Mouse (Mus musculus): ENCODE results near the gene Ssty2. TPM values are rescaled to one million over a fixed set of nuclear protein-coding genes. Genes with fewer than 3 reads are reported as not detected.

Ssty2 gene
- not detected in 2 replicates for polyA plus RNA-seq (2012; ENCODE audit: low replicate concordance)

DNA sequence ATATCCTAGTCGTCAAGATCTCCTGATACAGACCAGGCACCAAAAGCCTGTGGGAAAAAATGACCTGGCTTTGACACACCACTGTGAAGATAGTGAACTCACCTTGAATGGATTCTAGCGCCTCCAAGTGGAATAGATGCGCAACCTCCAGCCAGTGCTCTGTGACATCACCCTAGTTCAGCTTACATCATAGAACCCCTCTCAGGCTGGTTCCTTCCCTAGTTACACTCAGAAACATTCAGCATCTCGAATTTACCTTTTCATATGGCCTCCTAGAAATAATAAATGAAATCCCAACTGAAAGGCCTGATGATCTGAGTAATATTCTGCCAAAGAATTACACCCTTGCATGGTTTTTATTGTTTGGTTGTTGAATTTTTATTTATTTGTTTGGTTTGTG lies at the start of gene Ssty2:
TSS of gene Ssty2 (minus strand) at position 101 of the 400 bp plus-strand sequence.

All from leukemia stem cell, adult 10-12 weeks (primary cell).